Mouse (Mus musculus): ENCODE measurements at regions not wholly inside any gene's neighbourhood (a gene's known extent, or its start where the extent isn't known, plus 50 kb on each side); places are given as distances from the start of the nearest gene placed in this dataset.

DNA sequence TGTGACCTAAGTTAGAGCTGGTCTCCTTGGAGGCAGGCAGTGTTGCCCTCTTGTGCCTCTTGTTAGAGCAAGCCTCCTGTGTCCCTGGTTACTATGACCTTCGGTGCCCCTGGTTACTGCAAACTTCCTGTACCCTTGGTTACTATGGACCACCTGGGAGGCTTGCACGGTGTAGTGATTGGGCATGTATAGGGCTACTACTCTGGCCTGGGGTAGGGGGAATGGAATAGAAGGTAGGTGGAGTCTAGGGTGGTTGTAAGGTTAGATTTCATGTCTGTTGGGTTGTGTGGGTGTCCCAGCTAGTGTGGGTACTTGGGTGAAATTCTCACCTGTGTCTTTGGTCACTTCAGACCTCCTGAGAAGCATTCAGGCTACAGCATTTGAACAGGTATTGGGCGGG, 141.7 kb upstream of the Wdr75 start:
- WGBS, result 86% methylated on average over 3 of the region's 3 CpGs
- no peak overlapping the region for H3K27ac ChIP-seq
- no peak for ATAC-seq (ENCODE audit: low FRiP score, low read depth)

DNA sequence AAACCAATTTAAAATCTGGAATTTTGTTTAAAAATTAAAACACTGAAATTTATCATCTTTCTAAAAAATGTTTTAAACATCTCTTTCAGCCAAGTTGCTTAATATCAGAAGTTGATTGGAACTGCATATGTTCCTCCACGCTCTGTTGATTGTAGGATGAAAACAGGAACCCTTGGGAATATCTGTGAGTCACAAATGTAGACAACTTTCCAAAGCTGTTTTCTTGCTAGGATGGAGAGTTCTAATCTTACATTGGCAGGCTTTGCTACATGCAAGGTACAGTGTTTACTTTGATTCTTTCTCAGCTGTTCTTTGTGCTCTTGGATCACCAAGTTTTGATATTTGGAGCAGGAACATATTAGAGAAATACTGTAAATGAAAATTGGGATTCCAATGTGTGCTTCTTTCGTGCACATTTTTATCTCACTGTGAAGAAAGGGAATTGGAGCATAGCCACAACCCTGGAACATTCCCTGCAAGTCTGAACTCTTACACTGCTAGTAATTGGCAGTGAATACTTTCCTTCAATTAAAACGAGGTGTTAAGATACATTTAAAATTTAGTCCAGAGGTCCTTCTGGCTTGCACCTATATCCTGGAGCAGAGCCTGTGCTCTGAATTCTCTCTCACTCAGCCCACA, 131.0 kb upstream of the Wdr75 start:
- no peak; the same call in 1 of the 2 replicates for ATAC-seq (ENCODE audit: low FRiP score, low read depth)
- H3K27ac ChIP-seq, result peak overlapping the region; percentile 44
- H3K36me3 ChIP-seq, result no peaks in the 10 kb centered on the region
- H3K9ac ChIP-seq, result no peak overlapping the region
- H3K9me3 ChIP-seq, result no peaks in the 10 kb centered on the region
- H3K4me1 ChIP-seq, result peaks cover 3% of the 10 kb centered on the region; the same call in 1 of the 2 replicates
- 57% methylated on average over 3 of the region's 3 CpGs for WGBS
- H3K4me2 ChIP-seq (replicated peaks), result no peak overlapping the region
- no peaks in the 10 kb centered on the region for H3K27me3 ChIP-seq
- H3K4me3 ChIP-seq, result no peak overlapping the region

More for the DNA sequence above, 141.7 kb upstream of the Wdr75 start:
- no peaks in the 10 kb centered on the region for H3K36me3 ChIP-seq
- no peaks in the 10 kb centered on the region for H3K27me3 ChIP-seq
- H3K4me2 ChIP-seq (replicated peaks), result no peak overlapping the region
- H3K9ac ChIP-seq, result no peak overlapping the region
- no peaks in the 10 kb centered on the region for H3K9me3 ChIP-seq
- H3K4me1 ChIP-seq, result no peaks in the 10 kb centered on the region
- H3K4me3 ChIP-seq, result no peak overlapping the region

DNA sequence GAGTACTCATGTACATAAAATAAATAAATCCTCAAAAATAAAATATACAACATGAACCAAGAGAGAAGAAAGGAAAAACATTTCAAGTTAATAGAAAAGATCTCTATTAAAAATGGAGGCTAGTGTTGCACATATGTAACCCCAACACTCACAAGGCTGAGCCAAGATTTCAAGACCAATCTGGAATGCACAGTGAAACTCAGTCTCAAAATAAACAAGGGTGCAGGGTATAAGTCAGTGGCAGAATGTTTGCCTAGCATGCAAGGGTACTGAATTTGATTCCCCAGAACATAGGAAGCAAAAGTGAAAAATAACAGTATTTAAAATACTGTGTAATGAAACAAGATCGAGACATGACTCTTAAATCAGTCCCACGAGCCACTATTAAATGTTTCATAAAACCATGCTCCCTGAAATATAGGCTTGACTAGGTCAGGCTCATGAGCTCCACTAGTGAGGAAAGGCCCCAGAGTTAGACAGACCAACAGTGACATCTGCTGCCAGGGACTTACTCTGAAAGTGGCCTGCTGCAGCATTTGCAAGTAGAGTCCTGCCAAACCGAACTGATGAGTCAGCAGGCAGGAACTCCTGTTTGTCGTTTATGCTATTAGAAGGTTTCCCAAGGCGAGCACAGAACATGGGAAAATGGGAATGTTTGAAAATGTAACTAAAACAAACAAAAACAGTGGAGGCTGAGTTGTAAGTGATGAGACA, 122.4 kb upstream of the Wdr75 start:
- peak overlapping the region; percentile 67 for H3K27ac ChIP-seq
- H3K4me2 ChIP-seq (replicated peaks), result peak overlapping the region; percentile 28; the same call in 1 of the 2 replicates
- no peaks in the 10 kb centered on the region for H3K27me3 ChIP-seq
- no peak overlapping the region for H3K9ac ChIP-seq
- H3K9me3 ChIP-seq, result no peaks in the 10 kb centered on the region
- no peak overlapping the region for H3K4me3 ChIP-seq
- ATAC-seq (ENCODE audit: low FRiP score, low read depth), result peak; percentile 92
- H3K4me1 ChIP-seq, result peaks cover 8% of the 10 kb centered on the region
- 10% methylated on average over 5 of the region's 5 CpGs for WGBS
- no peaks in the 10 kb centered on the region for H3K36me3 ChIP-seq

DNA sequence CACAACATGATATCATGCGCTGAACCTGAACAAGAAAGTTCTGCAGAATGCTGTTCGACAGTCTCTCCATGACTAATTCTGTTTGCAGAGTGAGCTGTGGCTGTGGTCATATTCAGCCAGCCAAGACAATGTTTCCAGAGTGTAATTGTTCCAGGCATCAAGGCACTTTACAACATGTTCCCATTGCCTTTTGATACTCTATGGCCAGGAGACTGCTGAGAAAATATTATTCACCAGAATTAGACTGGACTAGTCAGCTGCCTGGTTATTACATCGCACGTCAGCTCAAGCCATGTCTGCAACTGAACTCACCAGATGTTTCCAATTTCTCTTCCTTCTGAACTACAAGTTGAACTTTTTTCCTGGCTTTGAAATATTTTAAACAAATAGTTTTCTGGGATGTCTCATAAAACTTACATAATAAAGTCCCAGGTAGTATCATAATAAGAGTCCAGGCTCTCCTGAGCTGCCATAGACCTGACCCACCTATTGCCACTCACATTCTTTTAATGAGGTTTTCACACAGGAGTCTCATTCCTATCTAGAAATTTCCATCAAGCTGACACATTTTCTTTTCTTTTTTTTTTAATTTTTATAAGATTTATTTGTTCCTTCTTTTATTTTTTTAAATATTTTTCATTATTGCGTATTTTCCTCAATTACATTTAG, 119.1 kb upstream of the Wdr75 start:
- no peak overlapping the region for H3K4me2 ChIP-seq (replicated peaks)
- no peak overlapping the region for H3K4me3 ChIP-seq
- no peaks in the 10 kb centered on the region for H3K9me3 ChIP-seq
- ATAC-seq (ENCODE audit: low FRiP score, low read depth), result peak; percentile 83
- peaks cover 8% of the 10 kb centered on the region for H3K4me1 ChIP-seq
- no peaks in the 10 kb centered on the region for H3K36me3 ChIP-seq
- 38% methylated on average over 5 of the region's 5 CpGs for WGBS
- no peaks in the 10 kb centered on the region for H3K27me3 ChIP-seq
- peak overlapping the region; percentile 72 for H3K27ac ChIP-seq
- no peak overlapping the region for H3K9ac ChIP-seq

DNA sequence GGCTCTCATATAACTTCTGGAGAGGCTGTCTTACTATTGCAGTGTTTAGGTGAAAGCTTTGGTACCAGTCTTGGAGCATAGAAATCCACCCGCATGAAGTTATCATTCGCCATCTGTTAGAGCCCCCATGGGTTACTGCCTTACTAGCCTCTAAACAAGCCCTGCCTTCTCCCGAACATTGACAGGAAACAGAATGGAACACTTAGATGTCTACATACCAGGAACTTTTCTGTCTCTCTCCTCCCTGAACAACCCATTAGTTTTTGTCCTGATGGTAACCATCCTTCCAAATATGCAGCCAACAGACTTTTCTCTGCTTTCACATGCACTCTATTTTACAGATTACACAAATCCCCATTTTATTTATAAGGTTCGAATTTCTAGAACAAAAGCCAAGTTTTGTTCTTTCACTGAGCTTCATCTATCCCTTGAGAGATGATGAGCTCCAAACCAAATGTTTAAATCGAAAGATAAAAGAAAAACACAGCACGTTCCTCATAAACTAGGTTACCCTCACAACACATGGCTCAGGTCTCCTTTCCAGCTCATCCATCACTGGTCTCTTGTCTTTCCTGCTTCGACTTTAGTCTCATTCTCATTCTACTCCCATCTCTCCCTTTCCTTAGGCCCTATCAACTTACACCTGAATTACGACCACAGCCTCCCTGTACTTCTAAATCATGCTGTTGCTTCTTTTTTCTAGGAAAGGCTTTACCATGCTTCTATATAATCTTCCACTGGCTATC, 114.8 kb upstream of the Wdr75 start:
- H3K4me3 ChIP-seq, result no peak overlapping the region
- no peak overlapping the region for H3K9ac ChIP-seq
- H3K36me3 ChIP-seq, result no peaks in the 10 kb centered on the region
- H3K27me3 ChIP-seq, result no peaks in the 10 kb centered on the region
- ATAC-seq (ENCODE audit: low FRiP score, low read depth), result peak; percentile 53
- no peak overlapping the region for H3K4me2 ChIP-seq (replicated peaks)
- H3K27ac ChIP-seq, result peak overlapping the region; percentile 63; the same call in 1 of the 2 replicates
- no peaks in the 10 kb centered on the region for H3K9me3 ChIP-seq
- WGBS, result 59% methylated on average over 8 of the region's 8 CpGs
- no peaks in the 10 kb centered on the region; the same call in 1 of the 2 replicates for H3K4me1 ChIP-seq

DNA sequence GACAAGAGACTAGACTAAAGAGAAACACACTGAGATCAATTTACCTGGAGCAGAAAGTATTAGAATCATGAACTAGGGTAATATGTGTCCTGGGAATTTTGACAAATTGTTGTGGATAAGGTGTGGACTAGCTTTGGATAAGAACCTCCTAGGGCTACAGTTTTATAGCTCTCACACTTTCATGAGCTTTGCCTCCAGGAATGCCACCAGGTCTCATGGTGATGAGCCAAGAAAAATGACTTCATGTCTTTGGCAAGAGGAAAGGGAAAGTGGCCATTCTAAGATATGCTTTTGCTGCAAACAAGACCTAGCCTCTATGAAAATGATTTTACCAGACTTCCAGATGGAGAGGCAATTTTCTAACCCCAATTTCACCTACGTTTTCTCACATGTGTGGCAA, 94.1 kb upstream of the Wdr75 start:
- ATAC-seq (ENCODE audit: low FRiP score, low read depth), result peak; percentile 77
- H3K4me3 ChIP-seq, result no peak overlapping the region
- no peaks in the 10 kb centered on the region for H3K9me3 ChIP-seq
- H3K27ac ChIP-seq, result peak overlapping the region; percentile 61; the same call in 1 of the 2 replicates
- H3K4me1 ChIP-seq, result no peaks in the 10 kb centered on the region
- H3K27me3 ChIP-seq, result no peaks in the 10 kb centered on the region
- no peaks in the 10 kb centered on the region for H3K36me3 ChIP-seq
- 32% methylated on average over 1 of the region's 1 CpGs for WGBS
- H3K9ac ChIP-seq, result no peak overlapping the region
- H3K4me2 ChIP-seq (replicated peaks), result no peak overlapping the region

DNA sequence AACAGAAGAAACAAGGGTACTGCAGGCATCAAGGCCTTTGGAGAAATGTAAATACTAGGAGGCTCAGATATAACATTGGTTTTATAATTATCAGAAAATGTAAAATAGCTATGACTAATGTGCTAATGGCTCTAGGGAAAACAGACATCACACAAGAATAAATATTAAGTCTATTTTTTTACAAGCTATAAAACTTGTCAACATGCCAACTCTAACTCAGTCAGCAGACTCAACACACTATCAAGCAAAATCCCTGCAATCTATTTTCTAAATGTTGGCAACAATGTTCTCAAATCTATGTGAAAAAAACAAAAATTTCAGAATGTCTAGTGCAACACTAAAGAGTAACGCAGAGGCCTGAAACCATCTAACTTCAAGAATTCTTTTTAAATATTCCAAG, 93.5 kb upstream of the Wdr75 start:
- Histone ChIP-seq H3K27ac (peak overlapping the region; percentile 61), H3K9me3 (no peaks in the 10 kb centered on the region)

DNA sequence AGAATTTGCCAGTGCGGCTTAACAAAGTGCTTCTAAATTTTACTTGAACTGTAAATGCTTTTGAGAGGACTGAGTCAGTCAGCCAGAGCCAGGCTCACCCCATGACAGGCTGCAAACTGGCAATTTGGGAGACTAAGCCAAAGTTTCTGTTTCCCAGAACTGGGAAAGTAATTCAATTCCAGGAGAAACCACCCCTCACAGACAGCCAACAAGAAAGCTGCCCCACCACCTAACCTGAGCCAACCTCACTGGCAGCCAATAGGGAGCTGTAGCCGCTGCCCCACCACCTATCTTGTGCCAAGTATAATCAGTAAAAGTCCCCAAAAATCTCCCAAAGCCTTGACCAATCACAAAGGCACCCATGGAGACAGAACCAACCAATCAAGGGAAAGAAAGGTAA, 71.6 kb upstream of the Wdr75 start:
- H3K27ac ChIP-seq, result no peak overlapping the region
- no peak overlapping the region for H3K4me2 ChIP-seq (replicated peaks)
- H3K9ac ChIP-seq, result no peak overlapping the region
- 80% methylated on average over 2 of the region's 2 CpGs for WGBS
- no peaks in the 10 kb centered on the region for H3K36me3 ChIP-seq
- no peak for ATAC-seq (ENCODE audit: low FRiP score, low read depth)
- H3K9me3 ChIP-seq, result no peaks in the 10 kb centered on the region
- H3K4me1 ChIP-seq, result no peaks in the 10 kb centered on the region
- H3K27me3 ChIP-seq, result no peaks in the 10 kb centered on the region
- no peak overlapping the region for H3K4me3 ChIP-seq

More for the DNA sequence above, 93.5 kb upstream of the Wdr75 start:
- Histone ChIP-seq H3K4me2 (replicated peaks) (no peak overlapping the region), H3K36me3 (no peaks in the 10 kb centered on the region), H3K9ac (no peak overlapping the region), H3K27me3 (no peaks in the 10 kb centered on the region), H3K4me1 (no peaks in the 10 kb centered on the region), H3K4me3 (no peak overlapping the region)
- 88% methylated on average over 1 of the region's 1 CpGs for WGBS
- ATAC-seq (ENCODE audit: low FRiP score, low read depth), result no peak

DNA sequence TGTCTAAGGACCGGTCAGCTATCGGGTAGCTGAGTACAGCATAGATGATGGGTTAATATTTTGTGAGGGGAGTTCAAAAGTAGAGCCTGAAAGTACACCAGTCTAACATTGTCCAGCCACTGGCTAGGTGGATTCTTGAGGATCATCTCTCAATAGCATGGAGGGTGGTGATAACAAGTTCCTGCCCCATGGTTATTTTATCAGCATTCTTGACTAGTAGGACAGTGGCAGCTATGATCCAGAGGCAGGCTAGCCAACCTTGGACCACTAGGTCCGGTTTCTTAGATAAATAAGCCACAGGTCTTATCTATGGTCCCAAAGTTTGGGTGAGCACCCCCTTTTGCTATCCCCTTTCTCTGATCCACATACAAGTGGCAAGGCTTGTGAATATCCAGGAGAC, 62.0 kb upstream of the Wdr75 start:
- Histone ChIP-seq H3K4me1 (no peaks in the 10 kb centered on the region), H3K9me3 (peaks cover 4% of the 10 kb centered on the region; the same call in 1 of the 2 replicates), H3K4me3 (no peak overlapping the region), H3K36me3 (no peaks in the 10 kb centered on the region), H3K27me3 (no peaks in the 10 kb centered on the region), H3K4me2 (replicated peaks) (no peak overlapping the region), H3K9ac (no peak overlapping the region), H3K27ac (no peak overlapping the region)
- ATAC-seq (ENCODE audit: low FRiP score, low read depth), result no peak
- WGBS, result 86% methylated on average over 3 of the region's 3 CpGs

DNA sequence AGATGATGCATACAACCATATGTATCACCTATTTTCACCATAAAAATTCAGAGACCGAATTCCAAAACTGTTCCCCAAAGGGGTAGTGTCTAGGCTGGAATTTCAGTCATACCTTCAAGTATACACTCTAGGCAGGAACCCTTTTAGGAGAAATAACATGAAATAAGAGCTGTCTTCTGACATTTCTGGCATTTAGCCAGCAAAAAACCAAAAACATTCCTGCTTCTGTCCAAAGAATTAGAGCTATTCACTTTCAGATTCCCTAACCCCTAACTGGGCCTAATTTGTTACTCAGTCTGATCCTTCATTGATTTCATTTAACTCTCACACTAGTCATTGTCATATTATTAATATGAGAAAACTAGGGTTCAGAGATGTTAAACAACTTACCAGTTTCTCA, 49.8 kb upstream of the Wdr75 start:
- no peak overlapping the region for H3K9ac ChIP-seq
- H3K36me3 ChIP-seq, result peaks cover 7% of the 10 kb centered on the region
- H3K27me3 ChIP-seq, result no peaks in the 10 kb centered on the region
- WGBS, result 77% methylated on average over 1 of the region's 1 CpGs
- H3K4me3 ChIP-seq, result no peak overlapping the region
- no peak overlapping the region for H3K4me2 ChIP-seq (replicated peaks)
- H3K27ac ChIP-seq, result no peak overlapping the region
- peaks cover 18% of the 10 kb centered on the region for H3K9me3 ChIP-seq
- ATAC-seq (ENCODE audit: low FRiP score, low read depth), result no peak
- H3K4me1 ChIP-seq, result no peaks in the 10 kb centered on the region
